Mouse (Mus musculus) stomach, embryonic 16.5 days (tissue): Measurements from ENCODE around the gene Lrrc52. TPM values are rescaled to one million over a fixed set of nuclear protein-coding genes. Genes with fewer than 3 reads are reported as not detected.

Experiments used
- ATAC-seq: fragments of 200-750 bp; cut with Nextera tagmentation; 2 replicates; pipeline ENCODE4 v1.8.0; 2017; ENCODE audit warnings: moderate number of reproducible peaks, moderate TSS enrichment; ENCODE audit not compliant: insufficient read depth, low FRiP score
- H3K27ac ChIP-seq: fragments of 300-500 bp; sonication (generic); 2 replicates; pipeline ENCODE4 v1.5.1; 2014; ENCODE audit warnings: low read length
- H3K27me3 ChIP-seq: fragments of 300-500 bp; sonication (generic); 2 replicates; pipeline ENCODE4 v1.6.1; 2014; ENCODE audit warnings: low read length, control low read depth, mixed read lengths; ENCODE audit not compliant: control insufficient read depth, insufficient read depth
- H3K36me3 ChIP-seq: fragments of 300-500 bp; sonication (generic); 2 replicates; pipeline ENCODE4 v1.6.1; 2014; ENCODE audit warnings: low read length; ENCODE audit not compliant: control insufficient read depth, insufficient read depth
- H3K4me1 ChIP-seq: fragments of 300-500 bp; sonication (generic); 2 replicates; pipeline ENCODE4 v1.6.1; 2014; ENCODE audit warnings: low read length, control low read depth, mixed read lengths; ENCODE audit not compliant: control insufficient read depth, insufficient read depth
- H3K4me2 ChIP-seq: fragments of 300-500 bp; sonication (generic); 2 replicates; pipeline ENCODE4 v1.6.1; 2014; ENCODE audit warnings: low read depth, low read length, mixed read lengths
- H3K4me3 ChIP-seq: fragments of 300-500 bp; sonication (generic); replicated peaks from 2 replicates; pipeline ENCODE4 v1.5.1; 2014; ENCODE audit warnings: mild to moderate bottlenecking, low read length
- H3K9ac ChIP-seq: fragments of 300-500 bp; sonication (generic); 2 replicates; pipeline ENCODE4 v1.6.1; 2014; ENCODE audit warnings: low read length
- H3K9me3 ChIP-seq: fragments of 300-500 bp; sonication (generic); replicated peaks from 2 replicates; pipeline ENCODE4 v1.6.1; 2016; ENCODE audit warnings: low read length, control low read depth; ENCODE audit not compliant: control insufficient read depth
- WGBS: fragments of 180-500 bp; shearing (Covaris S2); extraction: QIAGEN DNeasy Blood & Tissue Kit; methylation state at CpG from one replicate; pipeline ENCODE4 v1.1.7; 2014; 5-methylcytosine and 5-hydroxymethylcytosine counted together
- polyA plus RNA-seq: library from polyadenylated mRNA; unstranded; fragments of >200 nt; fragmentation: Nextera tagmentation; extraction: Ambion mirVana; gene quantifications from 2 replicates; pipeline ENCODE4 v1.2.1, GENCODE M21; 2015

Lrrc52 gene
- polyA plus RNA-seq, 1 experiment from 2014 or later: not detected

DNA sequence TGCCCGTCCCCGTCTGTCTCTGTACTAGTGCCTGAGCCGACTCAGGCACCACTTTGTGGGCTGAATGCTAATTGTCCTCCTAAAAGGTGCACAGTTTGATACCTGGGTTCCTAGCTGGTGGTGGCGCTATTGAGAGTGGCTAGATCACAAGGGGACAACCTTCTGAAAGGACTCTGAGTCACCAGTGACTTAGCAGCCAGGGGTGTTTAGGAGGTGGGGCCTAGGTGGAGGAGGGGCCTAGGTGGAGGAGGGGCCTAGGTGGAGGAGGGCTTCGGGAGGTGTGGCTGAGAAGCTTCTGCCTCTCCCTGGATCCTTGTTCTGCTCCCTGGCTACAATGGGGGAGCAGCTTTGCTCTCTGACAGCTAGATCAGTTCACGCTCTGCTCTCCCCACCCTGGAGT is 20.1 kb downstream of the Lrrc52 start:
- H3K4me3 ChIP-seq: no peak overlapping the region
- 90% methylated on average over 6 of the region's 6 CpGs for WGBS
- ATAC-seq: no peak

DNA sequence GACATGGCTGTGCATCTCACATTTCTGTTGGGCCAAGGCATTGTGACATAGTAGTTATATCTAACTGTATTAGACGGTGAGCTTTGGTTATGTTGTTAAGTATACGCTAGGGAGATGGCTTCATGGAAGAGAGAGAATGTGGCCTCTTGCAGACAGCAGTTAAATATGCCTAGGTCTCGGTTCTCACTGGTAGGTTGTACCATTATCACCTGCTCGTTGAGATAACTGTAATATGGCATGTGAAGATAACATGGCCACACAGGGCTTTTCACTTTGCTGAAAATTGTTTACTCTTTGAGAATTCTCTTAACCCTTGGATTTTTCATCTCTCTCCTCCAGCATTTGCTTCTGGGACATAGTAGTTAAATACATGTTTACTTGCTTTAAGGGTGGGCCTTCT is 21.4 kb downstream of the Lrrc52 start:
- Histone ChIP-seq H3K4me2 (no peak overlapping the region), H3K9ac (no peak overlapping the region), H3K4me1 (no peaks in the 10 kb centered on the region), H3K27ac (no peak overlapping the region), H3K9me3 (no peaks in the 10 kb centered on the region), H3K27me3 (no peaks in the 10 kb centered on the region), H3K36me3 (no peaks in the 10 kb centered on the region), H3K4me3 (no peak overlapping the region)
- ATAC-seq: no peak
- WGBS: 77% methylated on average over 4 of the region's 4 CpGs

More for the DNA sequence above, 20.1 kb downstream of the Lrrc52 start:
- H3K27ac ChIP-seq: no peak overlapping the region
- no peak overlapping the region for H3K4me2 ChIP-seq
- no peaks in the 10 kb centered on the region for H3K36me3 ChIP-seq
- no peaks in the 10 kb centered on the region for H3K9me3 ChIP-seq
- H3K4me1 ChIP-seq: no peaks in the 10 kb centered on the region
- H3K9ac ChIP-seq: no peak overlapping the region
- no peaks in the 10 kb centered on the region for H3K27me3 ChIP-seq

DNA sequence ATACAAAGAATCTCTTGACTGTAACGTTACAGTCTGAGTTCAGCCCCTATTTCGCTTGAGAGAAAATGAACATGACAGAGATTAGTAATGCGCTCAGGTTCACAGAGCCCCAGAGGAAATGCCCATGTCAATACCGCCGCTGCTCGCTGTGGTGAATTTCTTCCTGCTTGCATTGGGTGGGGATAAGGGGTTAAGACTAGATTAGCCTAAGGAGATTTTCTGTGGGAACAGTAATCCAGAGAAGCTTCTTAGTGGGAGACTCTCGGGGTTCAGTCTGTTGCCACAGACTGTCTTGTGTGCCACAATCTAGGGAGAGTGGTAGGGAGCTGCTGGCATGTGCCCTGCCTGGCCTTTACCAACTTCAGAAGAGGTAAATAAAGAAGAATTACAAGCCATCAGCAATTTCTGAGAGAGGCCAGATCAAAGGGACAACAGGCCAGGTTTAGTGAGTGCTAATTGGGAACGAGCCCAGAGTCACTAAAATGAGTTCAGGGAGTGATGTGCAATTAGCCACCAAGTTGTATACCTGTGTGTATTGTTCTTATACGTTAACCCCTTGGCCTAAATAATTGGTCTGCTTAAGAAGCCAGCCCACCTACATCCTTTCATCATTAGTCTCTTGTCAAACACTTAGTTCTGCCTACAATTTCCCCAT is 28.2 kb downstream of the Lrrc52 start:
- H3K27ac ChIP-seq: no peak overlapping the region
- H3K9ac ChIP-seq: no peak overlapping the region
- no peaks in the 10 kb centered on the region for H3K27me3 ChIP-seq
- H3K36me3 ChIP-seq: no peaks in the 10 kb centered on the region
- 64% methylated on average over 9 of the region's 9 CpGs for WGBS
- H3K4me3 ChIP-seq: no peak overlapping the region
- no peaks in the 10 kb centered on the region for H3K4me1 ChIP-seq
- ATAC-seq: no peak
- H3K4me2 ChIP-seq: no peak overlapping the region
- no peaks in the 10 kb centered on the region for H3K9me3 ChIP-seq

- no peaks in the 10 kb centered on the region for H3K36me3 ChIP-seq
- H3K27me3 ChIP-seq: no peaks in the 10 kb centered on the region
- no peaks in the 10 kb centered on the region for H3K9me3 ChIP-seq
- ATAC-seq: no peak
- H3K27ac ChIP-seq: no peak overlapping the region
- 81% methylated on average over 7 of the region's 7 CpGs for WGBS
- H3K4me1 ChIP-seq: no peaks in the 10 kb centered on the region
- no peak overlapping the region for H3K4me3 ChIP-seq
- H3K4me2 ChIP-seq: no peak overlapping the region
- no peak overlapping the region for H3K9ac ChIP-seq
These were observed 29.5 kb downstream of the Lrrc52 start for GRCm38 (mm10) chr1:167437091-167437490.

DNA sequence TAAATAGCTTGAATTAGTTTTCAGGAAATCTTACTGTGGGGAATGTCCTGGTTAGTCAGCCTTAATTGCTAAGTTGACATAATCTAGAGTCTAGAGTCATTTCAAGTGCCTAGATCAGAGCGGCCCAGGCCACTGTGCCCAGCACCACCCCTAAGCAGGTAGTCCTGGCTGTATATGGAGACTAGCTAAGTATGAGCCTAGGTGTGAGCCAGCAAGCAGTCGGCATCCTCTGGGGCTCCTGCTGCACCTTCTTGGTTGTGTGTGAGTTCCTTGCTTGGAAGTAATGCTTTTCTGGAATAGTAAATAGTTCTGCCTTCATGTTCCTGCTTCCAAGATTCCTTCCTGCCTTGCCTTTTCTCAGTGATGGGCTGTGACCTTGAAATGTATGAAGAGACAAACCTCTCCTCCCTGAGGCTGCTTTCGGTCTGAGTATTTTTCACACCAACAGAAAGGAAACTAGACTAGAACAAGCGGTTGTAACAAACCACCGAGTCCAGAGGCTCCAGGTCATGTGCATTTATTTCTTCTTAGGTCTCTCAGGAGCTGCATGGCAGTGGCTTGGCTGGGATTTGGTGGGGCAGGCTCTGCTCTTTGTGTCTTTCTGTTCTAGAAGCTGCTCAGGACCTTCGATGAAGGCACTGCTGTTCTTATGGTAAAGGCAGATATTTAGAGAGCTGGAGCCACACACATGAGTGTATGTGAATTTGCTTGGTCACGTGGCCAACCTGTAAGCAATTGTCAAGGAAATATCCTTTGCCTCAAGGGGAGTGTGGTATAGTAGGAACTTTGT is 30.2 kb downstream of the Lrrc52 start:
- Histone ChIP-seq H3K36me3 (no peaks in the 10 kb centered on the region), H3K4me2 (no peak overlapping the region), H3K27me3 (no peaks in the 10 kb centered on the region), H3K9me3 (no peaks in the 10 kb centered on the region), H3K27ac (no peak overlapping the region), H3K9ac (no peak overlapping the region), H3K4me3 (no peak overlapping the region), H3K4me1 (no peaks in the 10 kb centered on the region)
- ATAC-seq: no peak
- 84% methylated on average over 7 of the region's 7 CpGs for WGBS

- no peak overlapping the region for H3K4me3 ChIP-seq
- no peaks in the 10 kb centered on the region for H3K9me3 ChIP-seq
- 87% methylated on average over 4 of the region's 4 CpGs for WGBS
- H3K27ac ChIP-seq: no peak overlapping the region
- no peak overlapping the region for H3K4me2 ChIP-seq
- ATAC-seq: no peak
- H3K27me3 ChIP-seq: no peaks in the 10 kb centered on the region
- no peaks in the 10 kb centered on the region for H3K4me1 ChIP-seq
- no peak overlapping the region for H3K9ac ChIP-seq
- H3K36me3 ChIP-seq: no peaks in the 10 kb centered on the region
These were observed 31.6 kb downstream of the Lrrc52 start for GRCm38 (mm10) chr1:167434931-167435330.

DNA sequence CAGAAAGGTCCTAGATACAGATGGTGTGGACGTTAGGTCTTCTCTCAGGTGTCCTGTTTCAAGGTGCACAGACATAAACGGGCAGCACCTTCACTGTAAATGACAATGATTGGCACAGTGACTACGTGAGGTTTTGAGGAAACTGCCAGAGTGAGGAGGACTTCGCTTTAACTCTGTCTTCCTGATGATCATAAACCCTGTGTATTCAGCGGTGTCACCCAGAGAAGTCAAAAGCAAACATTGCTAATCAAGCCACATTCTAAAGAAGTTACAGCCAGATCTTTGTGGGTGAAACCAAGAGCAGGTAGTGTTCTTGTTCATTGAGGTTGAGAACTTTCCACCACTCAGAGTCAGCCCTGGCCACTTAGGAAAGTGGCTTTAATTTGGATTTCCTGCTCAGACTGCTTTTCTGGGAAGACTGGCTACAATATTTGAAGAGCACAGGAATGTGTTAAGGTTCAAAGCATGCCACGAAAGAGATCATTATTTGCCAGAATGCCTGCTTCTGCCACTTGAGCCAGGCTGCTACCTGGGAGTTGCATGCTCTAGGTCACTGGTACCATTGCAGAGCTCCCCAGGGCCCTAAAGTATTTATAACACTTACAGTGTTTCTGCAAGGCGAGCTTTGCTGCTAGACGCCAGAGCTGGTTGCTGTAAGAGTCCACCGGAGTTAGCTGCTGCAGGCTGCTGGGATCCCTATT is 35.5 kb downstream of the Lrrc52 start:
- no peak for ATAC-seq
- H3K27me3 ChIP-seq: no peaks in the 10 kb centered on the region
- H3K9ac ChIP-seq: no peak overlapping the region
- H3K27ac ChIP-seq: no peak overlapping the region
- 56% methylated on average over 9 of the region's 9 CpGs for WGBS
- H3K4me2 ChIP-seq: no peak overlapping the region
- no peak overlapping the region for H3K4me3 ChIP-seq
- no peaks in the 10 kb centered on the region for H3K36me3 ChIP-seq
- H3K4me1 ChIP-seq: no peaks in the 10 kb centered on the region
- H3K9me3 ChIP-seq: no peaks in the 10 kb centered on the region

GRCm38 (mm10) chr1:167426681-167427080 is 39.9 kb downstream of the Lrrc52 start:
- H3K9ac ChIP-seq: no peak overlapping the region
- no peak overlapping the region for H3K27ac ChIP-seq
- H3K27me3 ChIP-seq: no peaks in the 10 kb centered on the region
- no peaks in the 10 kb centered on the region for H3K9me3 ChIP-seq
- 0 out of 2 replicates have a peak, but pooled peaks cover 2% of the 10 kb centered on the region for H3K4me1 ChIP-seq
- no peaks in the 10 kb centered on the region for H3K36me3 ChIP-seq
- no peak overlapping the region for H3K4me2 ChIP-seq
- no peak overlapping the region for H3K4me3 ChIP-seq
- ATAC-seq: no peak
- 75% methylated on average over 7 of the region's 7 CpGs for WGBS

DNA sequence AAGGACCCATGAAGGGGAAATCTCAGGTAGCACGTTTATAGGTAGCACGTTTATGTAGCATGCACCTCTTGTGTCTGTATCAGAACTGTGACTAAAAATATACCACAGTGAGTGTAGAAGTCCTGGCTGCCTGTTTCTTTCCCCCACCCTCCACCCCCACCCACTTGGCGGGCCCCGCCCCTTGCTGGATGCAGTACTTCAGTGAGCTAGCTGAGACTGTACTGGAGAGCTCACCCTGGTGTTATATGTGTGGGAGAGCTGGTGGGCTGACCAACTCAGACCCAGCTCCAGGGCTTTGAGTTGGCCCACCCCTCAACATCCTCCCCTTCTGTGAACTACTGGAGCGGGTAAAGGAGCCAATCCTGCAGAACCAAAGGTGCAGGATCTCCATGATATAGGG is 41.0 kb downstream of the Lrrc52 start:
- no peaks in the 10 kb centered on the region for H3K9me3 ChIP-seq
- WGBS: 83% methylated on average over 5 of the region's 5 CpGs
- H3K36me3 ChIP-seq: no peaks in the 10 kb centered on the region

More for the DNA sequence above, 41.0 kb downstream of the Lrrc52 start:
- Histone ChIP-seq H3K9ac (no peak overlapping the region), H3K4me2 (no peak overlapping the region), H3K4me3 (no peak overlapping the region), H3K27ac (no peak overlapping the region), H3K27me3 (no peaks in the 10 kb centered on the region), H3K4me1 (0 out of 2 replicates have a peak, but pooled peaks cover 2% of the 10 kb centered on the region)
- ATAC-seq: no peak
